Mouse (Mus musculus) megakaryocyte, embryonic 14.5 days (primary cell): Measurements from ENCODE around the gene Capn8.

Experiments used
- FLI1 ChIP-seq: IDR thresholded peaks from 2 replicates; pipeline ENCODE4 v1.6.1; 2012; ENCODE audit warnings: low read length, inconsistent platforms, mixed read lengths
- GATA1 ChIP-seq: IDR thresholded peaks from 3 replicates; pipeline ENCODE4 v1.6.1; 2012; ENCODE audit warnings: mixed read lengths, low read length, inconsistent platforms, borderline replicate concordance

DNA sequence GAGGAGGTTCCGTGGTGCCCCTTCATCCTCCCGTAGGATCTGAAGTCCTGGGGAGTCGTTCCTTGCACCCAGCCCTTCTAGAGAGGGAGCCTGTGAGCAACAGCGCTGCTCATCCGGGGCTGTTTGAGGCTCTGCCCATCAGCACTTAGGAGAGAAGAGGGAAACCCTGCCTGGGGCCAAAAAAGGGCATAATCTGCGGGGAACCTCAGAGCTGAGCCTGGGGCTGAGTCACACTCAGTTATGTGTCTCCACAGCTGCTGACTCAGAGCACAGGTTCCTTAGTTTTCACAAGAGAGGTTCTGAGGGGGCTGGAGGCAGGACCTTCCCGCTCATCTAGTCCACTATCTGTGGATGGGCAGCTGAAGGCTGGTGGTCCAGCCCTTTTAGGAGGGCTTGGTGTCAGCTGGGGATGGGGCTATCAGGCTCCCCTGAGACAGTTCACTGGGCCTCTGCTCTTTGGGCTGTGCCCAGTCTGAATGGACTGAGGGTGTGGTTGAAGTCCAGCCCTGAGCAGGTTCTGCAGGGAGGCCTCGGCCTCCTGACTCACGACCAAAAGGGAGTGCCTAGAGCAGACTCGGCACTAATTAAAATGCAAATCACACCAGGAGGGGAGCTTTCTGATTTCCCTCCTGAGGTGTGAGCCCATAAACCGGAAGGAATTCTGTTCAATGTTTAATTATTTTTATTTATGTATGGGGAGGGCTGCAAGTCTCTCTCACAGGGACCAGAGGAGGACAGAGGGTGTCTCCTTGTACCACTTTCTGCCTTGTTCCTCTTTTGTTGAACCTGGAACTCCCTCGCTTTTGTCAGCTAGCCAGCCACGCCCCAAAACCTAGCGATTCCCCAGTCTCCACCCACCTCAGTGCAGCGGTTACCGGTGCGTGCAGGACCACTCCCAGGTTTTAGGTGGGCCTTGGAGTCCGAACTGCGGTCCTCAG is 36.6 kb upstream of the Capn8 start:
- TF ChIP-seq GATA1 (no peak), FLI1 (no peak)
